Mouse (Mus musculus): ENCODE results near the gene Blm. TPM values are rescaled to one million over a fixed set of nuclear protein-coding genes. Genes with fewer than 3 reads are reported as not detected.

The Blm gene
- polyA plus RNA-seq (2012; ENCODE audit: insufficient read depth, low replicate concordance), result 2.4 and 150 TPM in 2 replicates

GRCm38 (mm10) chr7:80535009-80535744 lies at the start of gene Blm:
Gene Blm, minus strand, starts transcription at chr7:80535119.
- Histone ChIP-seq H3K36me3 (replicated peaks; ENCODE audit: low read length) (peaks cover 8% of the 10 kb centered on the region), H3K27me3 (replicated peaks) (no peaks in the 10 kb centered on the region), H3K9me3 (no peaks in the 10 kb centered on the region), H3K4me3 (replicated peaks) (peak within 1 kb of the TSS; percentile 97), H3K4me1 (peaks cover 79% of the 10 kb centered on the region)
- TF ChIP-seq GATA1 (IDR thresholded peaks at IDR 0.05; ENCODE audit: borderline replicate concordance, low read length), result no peak
- no peak; the same call in 1 of the 2 replicates for TF ChIP-seq FLI1 (IDR thresholded peaks at IDR 0.05; ENCODE audit: low read length)

- Histone ChIP-seq H3K36me3 (replicated peaks; ENCODE audit: low read length) (peaks cover 24% of the 10 kb centered on the region), H3K4me1 (peaks cover 54% of the 10 kb centered on the region), H3K27me3 (replicated peaks) (no peaks in the 10 kb centered on the region), H3K9me3 (no peaks in the 10 kb centered on the region), H3K4me3 (replicated peaks) (peak overlapping the region; percentile 90)
- TF ChIP-seq FLI1 (IDR thresholded peaks at IDR 0.05; ENCODE audit: low read length), result no peak
- no peak for TF ChIP-seq GATA1 (IDR thresholded peaks at IDR 0.05; ENCODE audit: borderline replicate concordance, low read length)
Observed at GRCm38 (mm10) chr7:80583981-80584380, 49.1 kb upstream of the Blm start.

GRCm38 (mm10) chr7:80582821-80583451 lies 48.0 kb upstream of the Blm start:
- Histone ChIP-seq H3K9me3 (no peaks in the 10 kb centered on the region), H3K36me3 (replicated peaks; ENCODE audit: low read length) (peaks cover 15% of the 10 kb centered on the region), H3K27me3 (replicated peaks) (no peaks in the 10 kb centered on the region), H3K4me3 (replicated peaks) (peak overlapping the region; percentile 90), H3K4me1 (peaks cover 62% of the 10 kb centered on the region)
- TF ChIP-seq FLI1 (IDR thresholded peaks at IDR 0.05; ENCODE audit: low read length) (no peak), GATA1 (IDR thresholded peaks at IDR 0.05; ENCODE audit: borderline replicate concordance, low read length) (no peak)

- Histone ChIP-seq H3K4me3 (replicated peaks) (peak overlapping the region; percentile 53), H3K4me1 (peaks cover 79% of the 10 kb centered on the region), H3K27me3 (replicated peaks) (no peaks in the 10 kb centered on the region), H3K9me3 (no peaks in the 10 kb centered on the region), H3K36me3 (replicated peaks; ENCODE audit: low read length) (no peaks in the 10 kb centered on the region)
- TF ChIP-seq GATA1 (IDR thresholded peaks at IDR 0.05; ENCODE audit: borderline replicate concordance, low read length), result no peak
- TF ChIP-seq FLI1 (IDR thresholded peaks at IDR 0.05; ENCODE audit: low read length), result no peak
Observed at GRCm38 (mm10) chr7:80580368-80580767, 45.4 kb upstream of the Blm start.

- Histone ChIP-seq H3K27me3 (replicated peaks) (peaks cover 2% of the 10 kb centered on the region), H3K9me3 (no peaks in the 10 kb centered on the region), H3K36me3 (replicated peaks; ENCODE audit: low read length) (no peaks in the 10 kb centered on the region), H3K4me1 (peaks cover 78% of the 10 kb centered on the region), H3K4me3 (replicated peaks) (no peak overlapping the region)
- no peak for TF ChIP-seq FLI1 (IDR thresholded peaks at IDR 0.05; ENCODE audit: low read length)
- no peak for TF ChIP-seq GATA1 (IDR thresholded peaks at IDR 0.05; ENCODE audit: borderline replicate concordance, low read length)
Observed at GRCm38 (mm10) chr7:80577417-80577980, 42.6 kb upstream of the Blm start.

- no peaks in the 10 kb centered on the region for H3K36me3 ChIP-seq (replicated peaks; ENCODE audit: low read length)
- TF ChIP-seq FLI1 (IDR thresholded peaks at IDR 0.05; ENCODE audit: low read length) (no peak), GATA1 (IDR thresholded peaks at IDR 0.05; ENCODE audit: borderline replicate concordance, low read length) (no peak)
- peaks cover 2% of the 10 kb centered on the region for H3K27me3 ChIP-seq (replicated peaks)
- H3K4me3 ChIP-seq (replicated peaks), result no peak overlapping the region
- H3K4me1 ChIP-seq, result peaks cover 70% of the 10 kb centered on the region
- H3K9me3 ChIP-seq, result no peaks in the 10 kb centered on the region
Observed at GRCm38 (mm10) chr7:80576626-80577025, 41.7 kb upstream of the Blm start.

GRCm38 (mm10) chr7:80575750-80576149 lies 40.8 kb upstream of the Blm start:
- Histone ChIP-seq H3K4me1 (peaks cover 71% of the 10 kb centered on the region), H3K9me3 (no peaks in the 10 kb centered on the region), H3K36me3 (replicated peaks; ENCODE audit: low read length) (no peaks in the 10 kb centered on the region), H3K27me3 (replicated peaks) (peaks cover 2% of the 10 kb centered on the region), H3K4me3 (replicated peaks) (peak overlapping the region; percentile 59)
- TF ChIP-seq FLI1 (IDR thresholded peaks at IDR 0.05; ENCODE audit: low read length) (no peak), GATA1 (IDR thresholded peaks at IDR 0.05; ENCODE audit: borderline replicate concordance, low read length) (no peak)

GRCm38 (mm10) chr7:80573076-80573475 lies 38.2 kb upstream of the Blm start:
- H3K27me3 ChIP-seq (replicated peaks), result peaks cover 2% of the 10 kb centered on the region
- H3K4me3 ChIP-seq (replicated peaks), result no peak overlapping the region
- H3K36me3 ChIP-seq (replicated peaks; ENCODE audit: low read length), result no peaks in the 10 kb centered on the region
- H3K4me1 ChIP-seq, result peaks cover 61% of the 10 kb centered on the region
- H3K9me3 ChIP-seq, result no peaks in the 10 kb centered on the region
- TF ChIP-seq GATA1 (IDR thresholded peaks at IDR 0.05; ENCODE audit: borderline replicate concordance, low read length) (no peak), FLI1 (IDR thresholded peaks at IDR 0.05; ENCODE audit: low read length) (no peak)

- TF ChIP-seq GATA1 (IDR thresholded peaks at IDR 0.05; ENCODE audit: borderline replicate concordance, low read length) (no peak), FLI1 (IDR thresholded peaks at IDR 0.05; ENCODE audit: low read length) (no peak)
- H3K36me3 ChIP-seq (replicated peaks; ENCODE audit: low read length), result no peaks in the 10 kb centered on the region
- peaks cover 11% of the 10 kb centered on the region for H3K4me1 ChIP-seq
- peaks cover 7% of the 10 kb centered on the region for H3K27me3 ChIP-seq (replicated peaks)
- H3K9me3 ChIP-seq, result no peaks in the 10 kb centered on the region
- H3K4me3 ChIP-seq (replicated peaks), result no peak overlapping the region
Observed at GRCm38 (mm10) chr7:80567982-80568381, 33.1 kb upstream of the Blm start.

GRCm38 (mm10) chr7:80561931-80562330 lies 27.0 kb upstream of the Blm start:
- peaks cover 6% of the 10 kb centered on the region for H3K9me3 ChIP-seq
- peaks cover 5% of the 10 kb centered on the region for H3K4me1 ChIP-seq
- H3K4me3 ChIP-seq (replicated peaks), result no peak overlapping the region
- H3K27me3 ChIP-seq (replicated peaks), result peaks cover 7% of the 10 kb centered on the region
- no peak for TF ChIP-seq FLI1 (IDR thresholded peaks at IDR 0.05; ENCODE audit: low read length)
- no peak for TF ChIP-seq GATA1 (IDR thresholded peaks at IDR 0.05; ENCODE audit: borderline replicate concordance, low read length)
- no peaks in the 10 kb centered on the region for H3K36me3 ChIP-seq (replicated peaks; ENCODE audit: low read length)
